Mouse (Mus musculus) ES-Bruce4 (cell line): ENCODE measurements around the gene Prrg4. TPM values are rescaled to one million over a fixed set of nuclear protein-coding genes. Genes with fewer than 3 reads are reported as not detected.

Source experiments
- H3K27ac ChIP-seq: 2 replicates; pipeline ENCODE4 v1.5.1; 2012; ENCODE audit warnings: low read length, inconsistent platforms; ENCODE audit not compliant: insufficient read depth
- H3K27me3 ChIP-seq: 2 replicates; pipeline ENCODE4 v1.6.1; 2012; ENCODE audit warnings: mild to moderate bottlenecking, low read length, inconsistent platforms; ENCODE audit not compliant: control insufficient read depth, poor library complexity, insufficient read depth, severe bottlenecking
- H3K36me3 ChIP-seq: 2 replicates; pipeline ENCODE4 v1.6.1; 2012; ENCODE audit warnings: inconsistent platforms, mild to moderate bottlenecking, low read length, moderate library complexity; ENCODE audit not compliant: control insufficient read depth, poor library complexity, insufficient read depth, severe bottlenecking
- H3K4me1 ChIP-seq: one replicate; pipeline ENCODE4 v1.8.1; 2011; ENCODE audit warnings: low read length; ENCODE audit not compliant: control insufficient read depth, insufficient read depth
- H3K4me3 ChIP-seq: 2 replicates; pipeline ENCODE4 v1.5.1; 2011; ENCODE audit warnings: low read depth, mild to moderate bottlenecking, low read length
- H3K9ac ChIP-seq: 2 replicates; pipeline ENCODE4 v1.6.1; 2012; ENCODE audit warnings: low read depth, mild to moderate bottlenecking, inconsistent platforms; ENCODE audit not compliant: poor library complexity, severe bottlenecking
- H3K9me3 ChIP-seq: replicated peaks from 2 replicates; pipeline ENCODE4 v1.6.1; 2012; ENCODE audit warnings: mild to moderate bottlenecking, low read length, inconsistent platforms; ENCODE audit not compliant: control insufficient read depth, poor library complexity, insufficient read depth, severe bottlenecking
- CTCF ChIP-seq: IDR thresholded peaks from one replicate; pipeline ENCODE4 v1.8.1; 2011; ENCODE audit warnings: low read depth, low read length
- EP300 ChIP-seq: IDR thresholded peaks from 2 replicates; pipeline ENCODE4 v1.6.1; 2011; ENCODE audit warnings: low read depth, low read length; ENCODE audit not compliant: insufficient read depth
- POLR2A ChIP-seq: IDR thresholded peaks from one replicate; pipeline ENCODE4 v1.8.1; 2011; ENCODE audit warnings: low read length; ENCODE audit not compliant: insufficient read depth
- polyA plus RNA-seq: library from polyadenylated mRNA; stranded (reverse); fragments of >200 nt; gene quantifications from 2 replicates; pipeline ENCODE4 v1.2.4, GENCODE M21; 2011; ENCODE audit warnings: low read depth; ENCODE audit not compliant: missing spikeins, insufficient read depth, insufficient read length

Gene Prrg4
- polyA plus RNA-seq, 1 experiment: 64.3 TPM

DNA sequence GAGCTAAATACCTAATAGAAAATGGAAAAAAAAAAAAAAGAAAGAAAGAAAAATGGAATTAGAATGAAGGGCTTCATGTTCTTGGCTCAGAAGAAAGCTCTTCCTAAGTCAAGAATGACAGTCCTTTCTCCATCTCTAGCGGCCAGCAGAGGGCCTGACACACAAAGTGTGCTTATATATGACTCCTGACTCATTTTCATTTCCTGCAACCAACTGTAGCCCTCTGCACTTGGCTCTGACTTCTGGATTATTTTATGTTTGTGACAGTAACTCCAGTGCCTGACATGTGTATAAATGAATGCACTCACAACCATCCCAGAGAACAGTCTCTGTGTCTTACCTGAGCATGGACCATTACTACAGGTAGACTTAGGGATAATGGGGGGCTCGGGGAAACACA lies 2.0 kb downstream of the Prrg4 start:
- H3K9ac ChIP-seq: peak overlapping the region; percentile 69; the same call in 1 of the 2 replicates
- no peak overlapping the region; the same call in 1 of the 2 replicates for H3K27ac ChIP-seq
- no peaks in the 10 kb centered on the region for H3K9me3 ChIP-seq
- H3K4me3 ChIP-seq: no peak overlapping the region
- no peaks in the 10 kb centered on the region for H3K27me3 ChIP-seq
- H3K4me1 ChIP-seq: peaks cover 2% of the 10 kb centered on the region
- H3K36me3 ChIP-seq: peaks cover 26% of the 10 kb centered on the region
- no peak for TF ChIP-seq CTCF
- TF ChIP-seq EP300: no peak
- TF ChIP-seq POLR2A: no peak

DNA sequence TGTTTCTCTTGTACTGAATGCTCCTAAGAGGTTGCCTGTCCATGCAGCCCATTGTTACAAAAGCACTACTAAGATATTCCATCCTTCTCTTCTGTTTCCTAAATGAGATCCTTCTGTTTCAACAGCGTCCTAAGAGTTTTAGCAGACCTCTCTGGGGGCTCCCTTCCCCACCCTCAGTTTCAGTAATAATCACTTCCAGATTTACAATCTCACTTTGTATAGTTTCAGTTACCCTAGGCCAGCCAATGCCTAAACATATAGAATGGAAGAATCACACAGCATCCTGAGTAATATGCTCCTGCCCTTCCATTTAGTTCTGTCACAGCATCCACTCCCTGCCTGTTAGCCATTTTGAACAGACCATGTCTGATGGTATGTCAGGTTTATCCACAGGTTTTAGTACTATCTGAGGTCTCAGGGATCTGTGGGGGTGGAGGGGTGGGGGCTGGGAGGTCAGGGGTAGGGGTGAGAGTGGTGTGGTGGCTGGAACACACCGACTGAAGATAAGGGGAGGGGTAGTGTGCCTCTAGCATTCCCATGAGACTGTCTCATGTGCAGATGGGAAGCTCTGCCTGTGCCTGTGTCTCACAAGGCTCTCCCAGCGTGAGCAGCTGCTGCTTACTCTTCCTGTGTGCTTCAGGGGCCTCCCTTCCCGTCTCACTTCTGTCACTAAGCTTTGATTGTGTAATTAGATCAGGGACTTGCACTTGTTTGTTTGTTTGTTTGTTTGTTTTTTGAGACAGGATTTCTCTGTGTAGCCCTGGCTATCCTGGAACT lies 2.9 kb downstream of the Prrg4 start:
- TF ChIP-seq EP300: no peak
- no peak for TF ChIP-seq POLR2A
- no peak for TF ChIP-seq CTCF
- Histone ChIP-seq H3K4me3 (no peak overlapping the region), H3K27ac (no peak overlapping the region), H3K27me3 (no peaks in the 10 kb centered on the region), H3K4me1 (peaks cover 2% of the 10 kb centered on the region), H3K36me3 (peaks cover 28% of the 10 kb centered on the region), H3K9me3 (no peaks in the 10 kb centered on the region), H3K9ac (no peak overlapping the region)

DNA sequence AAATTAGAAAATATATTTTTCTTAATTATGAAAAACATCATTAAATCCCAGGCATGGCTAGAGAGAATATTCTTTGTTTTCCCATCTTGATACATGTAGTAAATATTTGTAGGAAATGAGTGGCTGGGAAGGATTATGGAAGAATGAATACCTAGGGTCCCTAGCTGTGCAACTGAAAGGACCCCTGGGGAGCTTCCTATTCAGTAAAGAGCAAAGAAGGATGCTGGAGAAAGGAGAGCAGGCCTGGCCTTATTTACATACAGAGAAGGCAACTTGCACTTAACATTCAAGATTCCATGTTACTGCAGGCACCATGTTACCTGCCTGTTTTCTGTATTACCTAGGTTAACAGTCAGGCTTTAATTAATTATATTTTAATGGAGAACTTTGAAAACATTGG lies 7.1 kb downstream of the Prrg4 start:
- Histone ChIP-seq H3K27ac (no peak overlapping the region), H3K4me1 (peaks cover 2% of the 10 kb centered on the region), H3K27me3 (no peaks in the 10 kb centered on the region), H3K4me3 (no peak overlapping the region), H3K9ac (no peak overlapping the region), H3K9me3 (no peaks in the 10 kb centered on the region), H3K36me3 (peaks cover 52% of the 10 kb centered on the region)
- TF ChIP-seq CTCF (no peak), POLR2A (no peak), EP300 (no peak)

DNA sequence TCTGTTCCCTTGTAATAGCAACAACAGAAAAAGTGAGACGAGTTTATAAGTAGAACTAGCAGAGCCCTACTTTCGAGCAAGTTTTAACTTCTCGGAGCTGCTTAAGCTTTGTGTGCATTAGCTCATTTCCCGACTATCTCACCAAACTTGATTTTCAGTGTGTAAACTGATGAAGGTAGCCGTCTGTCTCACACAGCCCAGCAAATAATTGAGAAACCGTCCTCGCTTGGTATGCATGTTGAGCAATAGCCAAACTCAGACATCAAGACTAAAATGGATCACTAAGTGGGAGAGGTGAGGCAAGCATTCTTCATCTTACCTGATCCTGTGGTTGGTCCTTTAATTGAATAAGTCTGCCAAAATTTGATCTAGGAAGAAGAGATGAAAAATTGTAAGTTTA lies 7.9 kb downstream of the Prrg4 start:
- TF ChIP-seq CTCF: no peak
- TF ChIP-seq EP300: no peak
- TF ChIP-seq POLR2A: no peak
- no peak overlapping the region for H3K4me3 ChIP-seq
- peaks cover 51% of the 10 kb centered on the region for H3K36me3 ChIP-seq
- 0 out of 2 replicates have a peak overlapping the region, but pooled peaks have one; percentile 25 for H3K27ac ChIP-seq
- H3K4me1 ChIP-seq: peaks cover 2% of the 10 kb centered on the region
- H3K27me3 ChIP-seq: no peaks in the 10 kb centered on the region
- H3K9ac ChIP-seq: no peak overlapping the region
- no peaks in the 10 kb centered on the region for H3K9me3 ChIP-seq

DNA sequence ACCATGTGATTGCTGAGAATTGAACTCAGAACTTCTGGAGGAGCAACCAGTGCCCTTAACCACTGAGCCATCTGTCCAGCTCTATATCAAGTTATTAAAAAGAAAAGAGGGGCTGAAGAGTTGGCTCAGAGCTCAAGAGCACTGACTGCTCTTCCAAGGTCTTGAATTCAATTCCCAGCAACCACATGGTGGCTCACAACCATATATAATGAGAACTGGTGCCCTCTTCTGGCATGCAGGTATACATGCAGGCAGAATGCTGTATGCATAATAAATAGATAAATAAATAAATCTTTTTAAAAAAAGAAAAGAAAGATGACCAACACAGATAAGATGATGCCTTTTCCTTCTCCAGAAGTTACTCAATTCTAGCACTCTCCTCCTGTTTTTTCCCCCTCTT lies 8.7 kb downstream of the Prrg4 start:
- no peaks in the 10 kb centered on the region for H3K4me1 ChIP-seq
- H3K4me3 ChIP-seq: no peak overlapping the region
- TF ChIP-seq POLR2A: no peak
- no peak for TF ChIP-seq EP300
- no peak for TF ChIP-seq CTCF
- peaks cover 44% of the 10 kb centered on the region for H3K36me3 ChIP-seq
- no peaks in the 10 kb centered on the region for H3K27me3 ChIP-seq
- H3K27ac ChIP-seq: no peak overlapping the region
- H3K9ac ChIP-seq: no peak overlapping the region
- no peaks in the 10 kb centered on the region for H3K9me3 ChIP-seq

DNA sequence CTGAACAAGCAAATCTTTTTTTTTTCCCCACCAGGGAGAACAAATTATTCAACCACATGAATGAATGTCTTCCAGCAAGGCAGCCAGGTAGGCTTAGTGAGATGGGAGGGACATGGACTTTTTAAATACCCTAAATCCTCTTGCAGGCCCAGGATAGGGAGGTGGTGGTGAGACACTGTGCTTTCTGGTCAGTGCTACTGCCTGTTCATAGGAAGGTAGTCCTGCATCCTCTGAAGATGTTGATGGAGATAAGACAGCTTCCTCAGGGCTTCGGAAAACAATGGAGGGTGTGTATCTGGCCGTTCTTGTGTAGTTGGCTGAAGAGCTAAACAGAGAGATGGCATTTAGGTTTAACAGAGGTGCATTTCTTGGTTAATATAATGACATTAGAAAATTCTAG lies 17.2 kb downstream of the Prrg4 start:
- no peak overlapping the region for H3K9ac ChIP-seq
- no peaks in the 10 kb centered on the region for H3K4me1 ChIP-seq
- TF ChIP-seq EP300: no peak
- no peak overlapping the region for H3K27ac ChIP-seq
- no peaks in the 10 kb centered on the region for H3K27me3 ChIP-seq
- H3K9me3 ChIP-seq: no peaks in the 10 kb centered on the region
- H3K36me3 ChIP-seq: peaks cover 30% of the 10 kb centered on the region
- no peak overlapping the region for H3K4me3 ChIP-seq
